ENCODE assay signal across 32 mouse cellular contexts in the genomic region with DNA sequence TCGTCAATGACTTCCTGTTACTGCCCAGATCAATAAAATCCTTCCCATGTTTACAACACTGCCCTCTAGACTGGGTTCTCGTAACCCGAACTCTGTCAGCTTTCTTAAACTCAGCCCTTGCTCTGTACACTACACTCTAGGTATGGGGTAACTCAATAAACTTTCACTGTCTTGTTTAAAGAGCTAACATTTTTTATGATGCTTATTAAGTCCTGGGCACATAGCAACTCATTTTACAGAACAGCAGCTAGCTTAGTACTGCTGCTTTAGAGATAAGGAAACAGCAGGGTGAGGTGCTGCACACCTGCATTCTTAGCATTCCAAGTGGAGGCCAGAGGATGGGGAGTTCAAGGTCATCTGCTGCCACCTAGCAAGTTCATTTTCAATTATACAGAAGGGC. TPM values are rescaled to one million over a fixed set of nuclear protein-coding genes. Genes with fewer than 3 reads are reported as not detected.
DNase-seq lines count a peak whose midpoint lies in the region; ATAC-seq and TF ChIP-seq lines count a peak whose summit lies in the region.
"Had no signal": no experiment of that assay in that cellular context is flagged by ENCODE, and none has a peak within 500 bp of the region (broad histone marks: within the 10 kb centered on the region; RNA-seq: fewer than 3 reads in every experiment).

No protein-coding gene starts in this region.

- no peaks in the 10 kb centered on the region for H3K4me1 ChIP-seq in lung, embryonic 16.5 days (replicated peaks; ENCODE audit: control insufficient read depth, insufficient read depth, low read length)
- peaks cover 0 to 11% of the 10 kb centered on the region in 2 experiments; a peak in 2 of 4 replicates for H3K4me1 ChIP-seq in ES-E14 (ENCODE audit: control insufficient read depth in 2 of 2, insufficient read depth in 2 of 2, low read length in 2 of 2, poor library complexity in 1 of 2)
- H3K4me1 ChIP-seq in intestine, postnatal 0 days (replicated peaks; ENCODE audit: control insufficient read depth, insufficient read depth, low read length) = no peaks in the 10 kb centered on the region
- H3K4me1 ChIP-seq: embryonic facial prominence, embryonic 12.5 days had no signal

- WGBS in lung, embryonic 16.5 days = 28% methylated on average over 3 of the region's 3 CpGs
- 17% methylated on average over 3 of the region's 3 CpGs for WGBS in intestine, postnatal 0 days

- no peaks in the 10 kb centered on the region for H3K27me3 ChIP-seq in lung, embryonic 16.5 days (ENCODE audit: control insufficient read depth, insufficient read depth, low read depth, low read length)
- H3K27me3 ChIP-seq in intestine, postnatal 0 days (replicated peaks; ENCODE audit: control insufficient read depth, insufficient read depth, low read length) = no peaks in the 10 kb centered on the region
- H3K27me3 ChIP-seq: CH12.LX; embryonic facial prominence, embryonic 12.5 days; neural tube, embryonic 13.5 days; stomach, embryonic 15.5 days had no signal

- no peaks in the 10 kb centered on the region for H3K9me3 ChIP-seq in lung, embryonic 16.5 days (ENCODE audit: control insufficient read depth, low read length)
- H3K9me3 ChIP-seq in ES-E14 (ENCODE audit: control insufficient read depth, insufficient read depth, low read depth, low read length) = no peaks in the 10 kb centered on the region
- no peaks in the 10 kb centered on the region for H3K9me3 ChIP-seq in intestine, postnatal 0 days (ENCODE audit: control insufficient read depth)
- H3K9me3 ChIP-seq: embryonic facial prominence, embryonic 12.5 days; forebrain, embryonic 10.5 days; hindbrain, embryonic 13.5 days; neural tube, embryonic 13.5 days; stomach, embryonic 15.5 days had no signal

- H3K4me3 ChIP-seq in lung, embryonic 16.5 days (ENCODE audit: low read length) = no peak overlapping the region
- H3K4me3 ChIP-seq in ES-E14 (ENCODE audit: insufficient read depth in 1 of 2, low read depth in 1 of 2, low read length in 2 of 2, poor library complexity in 1 of 2, severe bottlenecking in 1 of 2) = no peak overlapping the region
- no peak overlapping the region for H3K4me3 ChIP-seq in intestine, postnatal 0 days (ENCODE audit: low read depth, low read length)
- H3K4me3 ChIP-seq: embryonic facial prominence, embryonic 12.5 days; forebrain, embryonic 10.5 days; hindbrain, embryonic 13.5 days; neural tube, embryonic 13.5 days; stomach, embryonic 15.5 days had no signal

- in situ Hi-C loops in ES-E14 (cut with MboI; ENCODE audit: low sequenced_read_pairs in 2 of 2, unreplicated experiment in 2 of 2) = no loop called here

- no peaks in the 10 kb centered on the region for H3K36me3 ChIP-seq in lung, embryonic 16.5 days (ENCODE audit: control insufficient read depth, insufficient read depth, low read length)
- H3K36me3 ChIP-seq in ES-E14 (ENCODE audit: control insufficient read depth, insufficient read depth, low read length, poor library complexity, severe bottlenecking) = no peaks in the 10 kb centered on the region
- no peaks in the 10 kb centered on the region for H3K36me3 ChIP-seq in intestine, postnatal 0 days (ENCODE audit: control insufficient read depth, insufficient read depth)
- H3K36me3 ChIP-seq: embryonic facial prominence, embryonic 12.5 days; forebrain, embryonic 10.5 days; hindbrain, embryonic 13.5 days; neural tube, embryonic 13.5 days; stomach, embryonic 15.5 days had no signal

- ATAC-seq in lung, embryonic 16.5 days (ENCODE audit: low read depth) = peak; percentile 51
- peak; percentile 79 for ATAC-seq in intestine, postnatal 0 days
- ATAC-seq: forebrain, postnatal 0 days had no signal

- H3K4me2 ChIP-seq in lung, embryonic 16.5 days (ENCODE audit: low read depth, low read length) = no peak overlapping the region
- 0 out of 2 replicates have a peak overlapping the region, but pooled peaks have one; percentile 17 for H3K4me2 ChIP-seq in intestine, postnatal 0 days (replicated peaks; ENCODE audit: low read depth)
- H3K4me2 ChIP-seq: embryonic facial prominence, embryonic 12.5 days; heart, embryonic 11.5 days; hindbrain, embryonic 13.5 days; midbrain, embryonic 11.5 days; neural tube, embryonic 13.5 days; stomach, embryonic 15.5 days had no signal

- no peak overlapping the region for H3K9ac ChIP-seq in lung, embryonic 16.5 days (ENCODE audit: low read length)
- no peak overlapping the region for H3K9ac ChIP-seq in ES-E14 (ENCODE audit: insufficient read depth, low read depth, low read length, poor library complexity, severe bottlenecking)
- no peak overlapping the region for H3K9ac ChIP-seq in intestine, postnatal 0 days (ENCODE audit: low read depth, low read length)
- H3K9ac ChIP-seq: embryonic facial prominence, embryonic 12.5 days; forebrain, postnatal 0 days; hindbrain, embryonic 13.5 days; neural tube, embryonic 13.5 days; stomach, embryonic 15.5 days had no signal

- DNase-seq in lung, postnatal 36 days = no peak
- DNase-seq in ES-E14 (ENCODE audit: low read depth, low spot score) (peak; percentile 15), ZHBTc4 (ENCODE audit: low read depth, low spot score) (peak; percentile 76)
- no peak for DNase-seq in cerebellum, adult 9-10 months
- DNase-seq in right cerebral cortex, adult 18-20 months = no peak
- DNase-seq in gastrocnemius, postnatal 4 days (ENCODE audit: low spot score in 2 of 2) = no peak
- DNase-seq: adrenal gland, postnatal 10 days; B cell, adult 2 months; cerebellum, adult 11 months; cerebellum, adult 9-11 months; embryo, embryonic 11 days; forebrain, postnatal 0 days; gastrocnemius, postnatal 14 days; heart, adult 11 months; heart, postnatal 4 days; kidney, adult 8-10 months; kidney, postnatal 4 days; layer of hippocampus, postnatal 36 days; left cerebral cortex, postnatal 4 days; liver; thymus, postnatal 14 days had no signal

- peak overlapping the region; percentile 43; the same call in 1 of the 2 replicates for H3K27ac ChIP-seq in lung, embryonic 16.5 days (ENCODE audit: low read length)
- no peak overlapping the region for H3K27ac ChIP-seq in ES-E14 (ENCODE audit: insufficient read depth, low read depth, low read length, poor library complexity, severe bottlenecking)
- no peak overlapping the region for H3K27ac ChIP-seq in intestine, postnatal 0 days (ENCODE audit: low read depth, low read length)
- H3K27ac ChIP-seq: embryonic facial prominence, embryonic 12.5 days; forebrain, embryonic 10.5 days; hindbrain, embryonic 13.5 days; kidney, postnatal 0 days; neural tube, embryonic 13.5 days; stomach, embryonic 15.5 days had no signal

- peak; percentile 32; the same call in 1 of the 2 replicates for TF ChIP-seq CTCF in intestine, postnatal 0 days (IDR thresholded peaks at IDR 0.05; ENCODE audit: low read depth)

TF ChIP-seq in ES-E14, 5 proteins besides CTCF, POLR2A, EP300 and RAD21:
- TF ChIP-seq CHD2 (IDR thresholded peaks at IDR 0.05; ENCODE audit: low read depth, low read length) (peak; percentile 54; the same call in 1 of the 2 replicates), HCFC1 (IDR thresholded peaks at IDR 0.05; ENCODE audit: borderline replicate concordance, insufficient read depth, low read length) (no peak)

RNA-seq across cellular contexts. Expression of gene Xpr1, which starts 21.3 kb away (rescaled TPM):
- polyA plus RNA-seq in lung, embryonic 16.5 days (2015; fragmentation: Nextera tagmentation; extraction: Ambion mirVana) = 7.5 and 8.0 TPM in 2 replicates
- total RNA-seq in ES-E14 (2012; rRNA removed) = 12.3 and 13.5 TPM in 2 replicates
- 5.8 and 7.1 TPM in 2 replicates for polyA plus RNA-seq in intestine, postnatal 0 days (2015; fragmentation: Nextera tagmentation; extraction: Ambion mirVana)
- 10 to 100 TPM; 18.8 to 21.5 TPM for total RNA-seq in gastrocnemius, postnatal 4 days (2021)

Comparison
In these comparisons a context has a peak if more than half of its experiments do, and no peak if none do; other contexts are left out.
1. DNase-seq: peak in ES-E14 (single experiment) and ZHBTc4 (single experiment); none in lung, postnatal 36 days (single experiment), cerebellum, adult 9-10 months (single experiment), right cerebral cortex, adult 18-20 months (single experiment) and gastrocnemius, postnatal 4 days (0 of 2).